Mouse (Mus musculus): ENCODE measurements around the gene Adap1. TPM values are rescaled to one million over a fixed set of nuclear protein-coding genes. Genes with fewer than 3 reads are reported as not detected.

Adap1 gene
- total and polyA plus RNA-seq, 2 experiments from 2014 or later = 141 to 253 TPM

DNA sequence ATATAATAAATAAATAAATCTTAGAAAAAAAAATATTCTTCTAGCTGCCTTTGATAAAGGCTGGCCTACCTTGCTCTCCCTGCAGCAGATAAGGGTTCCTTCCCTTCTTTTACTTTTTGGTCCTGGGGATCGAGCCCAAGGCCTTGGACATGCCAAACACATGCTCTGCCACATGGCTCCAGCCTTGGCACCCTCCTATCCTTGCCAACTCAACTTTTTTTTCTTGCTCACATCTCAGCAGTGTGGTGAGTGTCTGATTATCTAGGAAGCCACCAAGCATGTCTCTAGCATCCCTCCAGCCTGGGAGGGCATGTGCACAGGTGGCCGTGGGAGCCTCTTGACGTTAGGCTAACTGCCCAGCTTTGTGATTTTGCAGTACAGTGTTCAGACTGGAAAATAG lies 97.1 kb downstream of the Adap1 start:
- no peak for ATAC-seq (ENCODE audit: low FRiP score)
- Histone ChIP-seq H3K36me3 (ENCODE audit: insufficient read depth, low read length) (peaks cover 74% of the 10 kb centered on the region), H3K9me3 (ENCODE audit: low read length) (no peaks in the 10 kb centered on the region), H3K4me2 (ENCODE audit: low read depth, low read length, poor library complexity, severe bottlenecking) (no peak overlapping the region), H3K27ac (ENCODE audit: low read depth, low read length) (no peak overlapping the region), H3K27me3 (ENCODE audit: insufficient read depth, low read length) (no peaks in the 10 kb centered on the region), H3K4me3 (ENCODE audit: low read depth, low read length) (no peak overlapping the region), H3K9ac (replicated peaks; ENCODE audit: low read length, poor library complexity, severe bottlenecking) (no peak overlapping the region), H3K4me1 (ENCODE audit: insufficient read depth, low read length) (no peaks in the 10 kb centered on the region)
- no peak for DNase-seq (ENCODE audit: low spot score)
- TF ChIP-seq CTCF (IDR thresholded peaks at IDR 0.05) = no peak
- WGBS = 99% methylated on average over 3 of the region's 3 CpGs

DNA sequence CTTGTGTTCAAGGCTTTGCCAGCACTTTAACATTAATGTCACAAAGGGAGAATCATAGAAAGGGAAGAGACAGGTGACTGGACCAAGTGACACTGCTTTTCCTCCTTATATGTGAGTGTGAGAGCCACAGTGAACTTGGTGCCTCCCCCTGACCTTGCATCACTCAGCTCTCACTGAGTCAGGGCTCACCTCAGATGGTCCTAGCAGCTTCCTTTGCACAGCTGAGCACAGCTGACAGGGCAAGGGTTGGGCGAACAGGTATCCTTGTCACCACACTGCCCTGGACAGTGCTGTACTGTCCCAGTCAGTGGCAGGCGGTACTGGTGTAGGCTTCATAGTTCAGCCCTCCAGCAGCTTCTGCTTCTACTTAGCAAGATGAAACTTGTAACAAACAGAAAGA lies 97.8 kb downstream of the Adap1 start:
- no peak overlapping the region for H3K4me2 ChIP-seq (ENCODE audit: low read depth, low read length, poor library complexity, severe bottlenecking)
- TF ChIP-seq CTCF (IDR thresholded peaks at IDR 0.05) = no peak
- no peak overlapping the region for H3K27ac ChIP-seq (ENCODE audit: low read depth, low read length)
- H3K4me3 ChIP-seq (ENCODE audit: low read depth, low read length) = no peak overlapping the region
- peaks cover 72% of the 10 kb centered on the region for H3K36me3 ChIP-seq (ENCODE audit: insufficient read depth, low read length)
- ATAC-seq (ENCODE audit: low FRiP score) (no peak), DNase-seq (ENCODE audit: low spot score) (no peak)
- no peaks in the 10 kb centered on the region for H3K9me3 ChIP-seq (ENCODE audit: low read length)
- 94% methylated on average over 2 of the region's 2 CpGs for WGBS
- H3K27me3 ChIP-seq (ENCODE audit: insufficient read depth, low read length) = no peaks in the 10 kb centered on the region
- H3K4me1 ChIP-seq (ENCODE audit: insufficient read depth, low read length) = no peaks in the 10 kb centered on the region
- no peak overlapping the region for H3K9ac ChIP-seq (replicated peaks; ENCODE audit: low read length, poor library complexity, severe bottlenecking)

DNA sequence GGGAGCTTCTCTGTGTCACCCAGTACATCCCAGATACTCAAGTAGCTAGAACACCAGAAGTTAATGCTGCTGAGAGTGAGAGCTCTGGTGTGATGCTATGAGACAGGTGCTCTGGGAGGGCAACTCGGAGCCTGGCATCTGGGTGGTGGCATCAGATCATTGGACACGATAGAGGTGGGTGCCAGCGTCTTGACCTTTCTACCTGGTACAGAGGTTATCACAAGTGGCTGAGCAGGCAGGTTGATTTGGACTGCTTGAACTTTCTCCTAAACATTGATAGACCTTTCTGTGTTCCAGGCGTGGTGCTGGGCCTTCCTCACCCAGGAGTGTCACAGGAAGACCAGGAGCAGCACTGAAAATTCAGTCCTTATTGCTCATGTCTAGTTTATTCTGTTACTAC lies 98.2 kb downstream of the Adap1 start:
- no peak for TF ChIP-seq CTCF (IDR thresholded peaks at IDR 0.05)
- DNase-seq (ENCODE audit: low spot score) (no peak), ATAC-seq (ENCODE audit: low FRiP score) (no peak)
- Histone ChIP-seq H3K9me3 (ENCODE audit: low read length) (no peaks in the 10 kb centered on the region), H3K4me1 (ENCODE audit: insufficient read depth, low read length) (no peaks in the 10 kb centered on the region), H3K27ac (ENCODE audit: low read depth, low read length) (no peak overlapping the region), H3K4me3 (ENCODE audit: low read depth, low read length) (no peak overlapping the region), H3K9ac (replicated peaks; ENCODE audit: low read length, poor library complexity, severe bottlenecking) (no peak overlapping the region), H3K27me3 (ENCODE audit: insufficient read depth, low read length) (no peaks in the 10 kb centered on the region), H3K36me3 (ENCODE audit: insufficient read depth, low read length) (peaks cover 68% of the 10 kb centered on the region), H3K4me2 (ENCODE audit: low read depth, low read length, poor library complexity, severe bottlenecking) (no peak overlapping the region)
- 97% methylated on average over 4 of the region's 4 CpGs for WGBS

DNA sequence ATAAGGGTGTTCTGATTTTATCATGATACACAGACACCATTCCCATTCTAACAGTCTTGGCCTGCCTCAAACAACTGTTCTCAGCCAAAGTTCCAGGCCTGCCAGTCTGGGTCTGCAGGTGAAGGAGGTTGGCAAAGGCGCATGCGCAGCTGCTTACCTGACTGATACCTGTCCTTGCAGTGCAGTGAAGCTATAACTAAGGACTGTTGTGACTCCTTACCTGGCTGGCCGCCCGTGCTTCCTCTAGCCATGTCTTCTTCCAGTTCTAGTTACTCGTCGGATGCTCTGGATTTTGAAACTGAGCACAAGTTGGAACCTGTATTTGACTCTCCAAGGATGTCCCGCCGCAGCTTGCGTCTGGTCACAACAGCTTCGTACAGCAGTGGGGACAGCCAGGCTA lies 102.1 kb downstream of the Adap1 start:
- TF ChIP-seq CTCF (IDR thresholded peaks at IDR 0.05) = no peak
- no peak overlapping the region for H3K4me2 ChIP-seq (ENCODE audit: low read depth, low read length, poor library complexity, severe bottlenecking)
- H3K36me3 ChIP-seq (ENCODE audit: insufficient read depth, low read length) = peaks cover 59% of the 10 kb centered on the region
- H3K9ac ChIP-seq (replicated peaks; ENCODE audit: low read length, poor library complexity, severe bottlenecking) = no peak overlapping the region
- H3K4me1 ChIP-seq (ENCODE audit: insufficient read depth, low read length) = no peaks in the 10 kb centered on the region
- ATAC-seq (ENCODE audit: low FRiP score) (no peak), DNase-seq (ENCODE audit: low spot score) (no peak)
- no peaks in the 10 kb centered on the region for H3K27me3 ChIP-seq (ENCODE audit: insufficient read depth, low read length)
- 97% methylated on average over 10 of the region's 10 CpGs for WGBS
- no peak overlapping the region for H3K27ac ChIP-seq (ENCODE audit: low read depth, low read length)
- H3K4me3 ChIP-seq (ENCODE audit: low read depth, low read length) = no peak overlapping the region
- no peaks in the 10 kb centered on the region for H3K9me3 ChIP-seq (ENCODE audit: low read length)

MicroRNA genes within 50 kb of the gene (microRNA counts, 519-probe panel; counts per million panel counts)
- microRNA mmu-miR-339-3p (528 counts per million, percentile 58 among the panel's probes with 10 or more counts), microRNA mmu-miR-339-5p (528 counts per million, percentile 58 among the panel's probes with 10 or more counts)

Small RNA genes within 50 kb of the gene (microRNA-seq; reads per million reads assigned to microRNA genes)
- 396 reads per million, percentile 61 among the genes with 10 or more reads in this experiment for gene Mir339 (ENCODE audit: borderline number of aligned reads)

Other genes starting within 250 kb of the Adap1 start
- gene Prkar1b, start 175.6 kb downstream of the Adap1 start, total RNA-seq (2014; rRNA removed) = 312 and 397 TPM in 2 replicates
- gene Prkar1b, start 175.6 kb downstream of the Adap1 start, polyA plus RNA-seq (2015; fragmentation: Nextera tagmentation; extraction: Ambion mirVana) = 415 and 445 TPM in 2 replicates
- 11.6 and 14.0 TPM in 2 replicates for gene Dnaaf5, start 175.4 kb downstream of the Adap1 start, total RNA-seq (2014; rRNA removed)
- 1.9 and 2.9 TPM in 2 replicates for gene Dnaaf5, start 175.4 kb downstream of the Adap1 start, polyA plus RNA-seq (2015; fragmentation: Nextera tagmentation; extraction: Ambion mirVana)
- 63.6 and 75.0 TPM in 2 replicates for gene Sun1, start 125.0 kb downstream of the Adap1 start, total RNA-seq (2014; rRNA removed)
- gene Sun1, start 125.0 kb downstream of the Adap1 start, polyA plus RNA-seq (2015; fragmentation: Nextera tagmentation; extraction: Ambion mirVana) = 32.1 and 35.3 TPM in 2 replicates
- 48.5 and 48.9 TPM in 2 replicates for gene Get4, start 73.3 kb downstream of the Adap1 start, total RNA-seq (2014; rRNA removed)
- 135 and 142 TPM in 2 replicates for gene Get4, start 73.3 kb downstream of the Adap1 start, polyA plus RNA-seq (2015; fragmentation: Nextera tagmentation; extraction: Ambion mirVana)
- gene Cox19, start 25.8 kb upstream of the Adap1 start, total RNA-seq (2014; rRNA removed) = 95.5 and 98.5 TPM in 2 replicates
- 79.4 and 90.0 TPM in 2 replicates for gene Cox19, start 25.8 kb upstream of the Adap1 start, polyA plus RNA-seq (2015; fragmentation: Nextera tagmentation; extraction: Ambion mirVana)
- not detected in 2 replicates for gene Cyp2w1, start 27.0 kb upstream of the Adap1 start, total RNA-seq (2014; rRNA removed)
- gene Cyp2w1, start 27.0 kb upstream of the Adap1 start, polyA plus RNA-seq (2015; fragmentation: Nextera tagmentation; extraction: Ambion mirVana) = not detected in 2 replicates
- 4.1 and 5.6 TPM in 2 replicates for gene Gpr146, start 52.1 kb upstream of the Adap1 start, total RNA-seq (2014; rRNA removed)
- 3.0 and 3.9 TPM in 2 replicates for gene Gpr146, start 52.1 kb upstream of the Adap1 start, polyA plus RNA-seq (2015; fragmentation: Nextera tagmentation; extraction: Ambion mirVana)
- gene C130050O18Rik, start 79.7 kb upstream of the Adap1 start, total RNA-seq (2014; rRNA removed) = 0.19 TPM in 1 of 2 replicates, not detected in the other
- 0.17 TPM in 1 of 2 replicates, not detected in the other for gene C130050O18Rik, start 79.7 kb upstream of the Adap1 start, polyA plus RNA-seq (2015; fragmentation: Nextera tagmentation; extraction: Ambion mirVana)
- gene Gper1, start 97.5 kb upstream of the Adap1 start, total RNA-seq (2014; rRNA removed) = 5.8 and 8.9 TPM in 2 replicates
- 5.8 and 7.1 TPM in 2 replicates for gene Gper1, start 97.5 kb upstream of the Adap1 start, polyA plus RNA-seq (2015; fragmentation: Nextera tagmentation; extraction: Ambion mirVana)
- gene 3110082I17Rik, start 134.9 kb upstream of the Adap1 start, total RNA-seq (2014; rRNA removed) = 4.3 and 7.9 TPM in 2 replicates
- 14.9 and 15.1 TPM in 2 replicates for gene 3110082I17Rik, start 134.9 kb upstream of the Adap1 start, polyA plus RNA-seq (2015; fragmentation: Nextera tagmentation; extraction: Ambion mirVana)
- 56.5 and 60.6 TPM in 2 replicates for gene Zfand2a, start 158.9 kb upstream of the Adap1 start, total RNA-seq (2014; rRNA removed)
- gene Zfand2a, start 158.9 kb upstream of the Adap1 start, polyA plus RNA-seq (2015; fragmentation: Nextera tagmentation; extraction: Ambion mirVana) = 30.4 and 35.0 TPM in 2 replicates
- gene Uncx, start 217.9 kb upstream of the Adap1 start, total RNA-seq (2014; rRNA removed) = 21.2 and 24.3 TPM in 2 replicates
- 15.5 and 20.0 TPM in 2 replicates for gene Uncx, start 217.9 kb upstream of the Adap1 start, polyA plus RNA-seq (2015; fragmentation: Nextera tagmentation; extraction: Ambion mirVana)